Mouse (Mus musculus) layer of hippocampus, adult 9-11 months (tissue): ENCODE results near the gene Tox2.

Experiments used
- DNase-seq: peaks from one replicate; pipeline ENCODE4 v3.0.0; 2022

Gene Tox2

DNA sequence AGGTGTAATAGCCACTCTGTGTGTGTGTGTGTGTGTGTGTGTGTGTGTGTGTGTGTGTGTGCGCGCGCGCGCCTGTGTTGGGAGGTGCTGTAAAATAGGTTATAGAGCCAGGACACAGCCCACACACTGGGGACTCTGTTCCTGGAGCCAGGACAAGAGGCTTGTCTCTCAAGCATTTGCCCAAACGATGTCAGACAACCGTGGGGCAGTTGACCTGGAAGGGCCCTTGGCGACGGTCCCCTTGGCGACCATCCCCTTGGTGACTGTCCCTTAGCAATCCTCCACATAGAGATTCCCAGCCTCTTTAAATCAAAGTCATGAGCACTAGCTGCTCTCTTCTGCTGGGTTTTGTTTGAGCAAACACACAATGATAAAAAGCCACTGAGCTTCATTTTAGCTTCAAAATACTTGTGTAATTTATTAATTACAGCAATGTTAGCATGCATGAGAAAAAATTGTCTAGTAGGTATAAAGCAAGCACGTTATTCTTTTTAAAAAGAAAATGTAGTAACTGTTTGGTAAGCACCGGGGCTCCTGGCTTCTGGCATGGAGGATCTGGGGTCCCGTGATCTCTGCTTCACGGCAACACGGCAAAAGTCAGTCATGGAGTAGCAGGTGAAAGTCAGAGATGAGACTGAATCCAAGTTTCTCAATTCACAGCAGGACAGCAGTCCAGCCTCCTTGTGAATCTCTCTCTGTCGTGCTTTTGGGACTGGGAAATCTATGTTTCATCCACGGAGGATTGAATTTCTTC lies 3.0 kb downstream of the Tox2 start:
- DNase-seq, result no peak

DNA sequence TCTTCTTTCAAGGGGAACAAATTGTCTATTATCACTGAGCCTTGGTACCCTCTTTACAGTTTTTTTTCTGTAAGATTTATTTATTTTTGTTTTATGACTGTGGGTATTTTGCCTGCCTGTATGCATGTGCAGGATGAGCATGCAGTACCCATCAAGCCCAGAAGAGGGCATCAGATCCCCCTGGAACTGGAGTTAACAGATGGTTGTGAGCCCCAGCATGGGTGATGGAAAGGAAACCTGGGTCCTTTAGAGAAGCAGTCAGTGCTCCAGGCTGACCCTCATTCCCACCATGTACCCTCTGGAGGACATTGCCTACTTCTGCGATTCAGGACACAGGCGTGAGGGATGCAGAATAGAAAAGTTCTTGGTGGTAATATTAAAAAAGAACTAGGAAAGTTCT lies 4.4 kb downstream of the Tox2 start:
- DNase-seq, result no peak

DNA sequence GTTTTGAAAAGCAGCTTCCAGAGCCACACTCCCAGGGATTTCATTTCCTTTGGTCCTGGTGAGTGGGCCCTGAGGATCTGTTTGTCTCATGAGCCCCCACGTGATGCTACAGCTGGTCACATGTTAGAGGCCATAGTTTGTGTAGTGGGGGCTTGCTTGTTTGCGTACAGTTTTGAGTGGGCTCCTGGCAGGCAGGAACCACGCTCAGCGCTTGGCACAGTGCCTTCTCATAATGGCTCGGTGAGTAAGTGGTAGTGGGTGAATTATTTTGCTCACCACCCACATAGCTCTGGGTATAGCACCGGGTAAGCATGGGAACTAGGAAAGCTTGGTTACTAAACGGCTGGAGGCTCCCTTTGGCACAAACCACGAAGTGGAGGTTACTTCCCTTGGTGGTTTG lies 6.2 kb downstream of the Tox2 start:
- no peak for DNase-seq

DNA sequence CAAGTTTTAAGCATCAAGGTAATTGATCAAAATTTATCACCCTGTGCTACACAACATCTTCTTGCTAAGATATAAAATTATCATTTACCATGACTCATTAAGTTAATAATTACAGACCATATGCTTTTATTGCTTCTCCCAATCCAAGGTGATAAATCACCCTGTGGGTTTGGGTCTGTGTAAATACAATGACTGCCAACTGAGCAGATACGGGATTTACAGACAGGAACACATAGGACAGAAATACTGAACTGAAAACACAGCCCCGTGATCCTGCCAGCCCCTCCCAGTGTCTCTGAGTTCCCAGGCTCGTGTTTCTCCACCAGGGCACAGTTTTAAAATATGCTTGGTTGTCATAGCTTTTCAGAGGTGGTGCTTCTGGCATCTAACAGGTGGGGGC lies 10.2 kb downstream of the Tox2 start:
- DNase-seq, result no peak

DNA sequence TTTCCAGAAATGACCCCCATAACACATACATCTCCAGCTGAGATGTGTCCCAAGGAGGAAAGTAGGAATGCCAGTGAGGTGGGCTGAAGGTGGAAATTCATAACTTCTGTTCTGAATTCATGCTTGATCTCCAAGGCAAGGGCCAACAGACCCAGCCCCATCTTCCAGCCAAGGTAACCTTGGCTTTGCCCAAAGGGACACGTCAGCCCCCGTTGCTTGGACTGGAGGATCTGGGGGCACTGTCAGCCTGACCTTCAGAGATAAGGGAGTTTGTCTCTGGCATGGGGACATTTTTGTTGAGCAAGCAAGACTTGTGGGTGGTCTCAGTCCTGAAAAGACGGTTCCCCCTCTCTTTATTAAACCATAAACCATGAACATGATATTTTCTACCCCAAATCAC lies 15.2 kb downstream of the Tox2 start:
- no peak for DNase-seq

DNA sequence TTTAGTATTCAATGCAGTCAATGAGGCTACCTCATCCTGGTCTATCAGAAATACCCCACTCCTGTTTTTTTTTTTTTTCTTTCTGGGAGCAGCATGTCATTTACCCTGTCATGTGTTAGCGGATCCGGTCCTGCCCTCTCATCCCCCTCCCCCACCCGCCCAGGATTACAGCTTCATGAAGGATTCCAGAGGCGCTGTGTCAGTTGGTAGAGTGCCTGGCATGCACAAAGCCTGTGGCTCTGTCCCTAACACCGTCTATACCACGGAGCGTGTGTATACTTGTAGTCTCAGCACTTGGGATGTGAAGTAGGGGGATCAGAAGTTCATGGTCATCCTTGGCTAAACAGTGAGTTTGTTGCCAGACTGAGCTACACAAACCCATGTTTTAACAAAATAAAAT lies 15.6 kb downstream of the Tox2 start:
- no peak for DNase-seq

DNA sequence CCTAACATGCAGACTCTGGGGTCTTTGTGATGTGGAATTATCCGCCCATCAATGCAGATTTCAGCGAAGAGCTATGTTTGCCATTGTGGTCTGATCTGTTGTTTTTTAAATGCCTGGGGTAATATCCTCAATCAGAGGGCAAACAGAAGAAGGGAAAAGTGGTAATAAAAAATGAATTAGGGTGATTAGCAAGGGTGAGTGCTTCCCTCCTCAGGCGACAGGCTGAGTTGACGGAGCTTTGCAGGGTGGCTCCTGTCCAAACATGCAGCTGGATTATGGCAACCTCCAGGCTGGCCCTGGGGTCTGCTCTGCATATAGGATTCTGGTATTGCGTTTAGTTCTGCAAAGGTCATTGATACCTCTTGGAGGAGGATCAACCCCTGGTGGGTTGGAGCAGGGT lies 16.5 kb downstream of the Tox2 start:
- DNase-seq, result no peak

DNA sequence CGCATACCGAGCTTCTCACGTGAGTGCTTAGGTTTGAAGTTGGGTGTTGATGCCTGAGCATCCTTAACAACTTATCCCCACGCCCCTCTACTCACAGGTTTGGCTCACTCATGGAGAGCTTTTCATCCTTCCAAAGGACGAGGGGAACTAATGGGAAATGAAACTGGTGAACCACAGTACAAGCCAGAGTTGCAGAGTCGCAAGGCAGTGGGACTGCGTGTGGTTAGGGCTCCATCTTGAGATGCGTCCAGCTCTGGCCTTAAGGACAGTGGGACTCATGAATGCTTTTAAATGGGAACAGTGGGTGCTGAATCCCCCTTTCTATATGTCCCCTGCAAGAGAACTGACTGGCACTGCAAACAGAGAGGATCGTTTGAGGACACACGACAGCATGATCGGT lies 17.8 kb downstream of the Tox2 start:
- no peak for DNase-seq

DNA sequence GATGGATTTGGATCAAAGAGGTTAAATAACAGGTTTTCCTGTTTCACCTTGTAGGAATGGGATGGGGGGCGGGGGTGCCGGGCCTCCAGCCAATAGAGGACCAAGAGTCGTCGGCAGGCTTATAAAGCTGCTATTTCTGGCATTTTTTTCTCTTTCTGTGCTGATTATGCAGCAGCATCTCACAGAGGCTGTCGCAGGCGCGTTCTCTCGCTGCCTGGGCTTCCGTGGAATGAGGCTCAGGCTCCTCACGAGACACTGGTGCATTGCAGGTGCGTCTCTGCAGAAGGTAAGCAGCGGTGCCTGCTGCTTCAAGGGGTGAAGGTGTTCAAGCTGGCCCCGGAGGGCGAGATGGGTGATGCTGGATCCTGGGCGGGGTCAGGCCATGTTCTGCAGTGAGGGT lies 22.4 kb downstream of the Tox2 start:
- no peak for DNase-seq

DNA sequence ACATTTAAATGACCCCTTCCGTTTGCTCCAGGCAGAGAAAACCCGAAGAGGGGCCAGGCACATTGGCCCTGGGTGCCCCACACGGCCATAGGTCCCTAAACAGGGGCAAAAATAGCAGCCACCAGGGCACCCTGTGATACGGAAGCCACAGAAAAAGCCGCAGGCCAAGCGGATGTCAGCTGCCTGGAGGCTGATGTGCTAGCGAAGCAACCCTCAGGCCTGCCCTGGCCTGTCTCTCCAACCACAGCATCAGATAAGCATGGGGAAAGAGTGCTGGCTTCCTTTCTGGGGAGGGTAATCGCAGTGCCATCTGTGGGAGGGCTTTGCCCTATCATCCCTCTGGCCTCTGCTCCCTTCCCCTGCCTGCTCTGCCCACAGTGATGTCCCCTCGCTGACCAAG lies 26.1 kb downstream of the Tox2 start:
- DNase-seq, result peak; percentile 83

DNA sequence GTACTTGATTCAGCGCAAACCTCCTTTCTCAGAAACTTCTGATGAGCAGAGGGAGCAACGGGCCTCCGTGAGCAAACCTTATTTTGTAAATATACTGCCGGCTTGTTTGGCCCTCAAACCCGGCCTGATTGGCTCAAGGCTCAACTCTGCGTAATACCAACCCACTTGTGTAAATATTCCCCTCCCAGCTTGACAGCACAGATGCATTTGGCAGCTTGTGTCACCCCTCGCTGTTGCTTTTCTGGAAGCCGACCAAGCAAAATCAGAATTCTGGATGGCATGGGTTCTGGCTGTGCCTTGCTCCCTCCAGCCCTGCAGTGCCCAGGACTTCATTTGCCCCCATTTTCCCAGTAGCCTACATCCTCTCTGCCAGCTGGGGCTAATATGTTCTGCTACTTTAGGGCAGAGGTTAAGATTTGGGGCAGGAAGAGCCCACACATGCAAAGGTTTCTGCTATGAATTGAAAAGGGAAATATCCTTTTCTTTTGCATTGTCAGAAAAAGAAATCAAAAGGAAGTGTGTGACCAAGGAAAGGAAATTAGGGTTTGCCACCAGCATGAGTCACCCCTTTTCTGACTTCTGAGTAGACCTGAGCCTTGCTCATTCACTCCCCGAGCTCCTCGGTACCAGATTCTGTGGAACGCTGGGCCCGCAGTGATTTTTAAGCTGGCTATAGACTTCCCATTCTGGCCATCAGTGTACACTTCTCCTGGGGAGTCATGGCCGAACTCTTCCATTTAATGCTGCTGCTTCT lies 29.0 kb downstream of the Tox2 start:
- peak; percentile 29 for DNase-seq

DNA sequence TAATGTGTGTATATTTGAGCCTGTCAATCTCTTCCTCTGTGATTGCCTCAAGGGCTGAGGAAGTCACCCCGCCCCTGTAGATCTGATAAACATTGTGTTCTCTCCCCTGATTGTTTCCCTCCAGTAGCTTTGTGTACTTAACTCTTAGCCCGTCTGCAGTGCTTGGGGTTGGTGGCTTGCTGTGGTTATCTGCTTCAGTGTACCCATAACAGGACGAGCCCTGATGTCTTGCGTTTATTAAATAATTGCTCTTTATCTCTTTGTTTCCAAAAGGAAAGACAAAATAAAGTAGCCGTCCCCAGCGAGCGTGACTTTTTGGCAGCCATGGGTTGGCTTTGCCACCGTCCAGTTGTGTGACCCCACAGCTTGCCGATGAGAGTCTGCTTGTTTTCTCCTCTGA lies 30.7 kb downstream of the Tox2 start:
- DNase-seq, result no peak

DNA sequence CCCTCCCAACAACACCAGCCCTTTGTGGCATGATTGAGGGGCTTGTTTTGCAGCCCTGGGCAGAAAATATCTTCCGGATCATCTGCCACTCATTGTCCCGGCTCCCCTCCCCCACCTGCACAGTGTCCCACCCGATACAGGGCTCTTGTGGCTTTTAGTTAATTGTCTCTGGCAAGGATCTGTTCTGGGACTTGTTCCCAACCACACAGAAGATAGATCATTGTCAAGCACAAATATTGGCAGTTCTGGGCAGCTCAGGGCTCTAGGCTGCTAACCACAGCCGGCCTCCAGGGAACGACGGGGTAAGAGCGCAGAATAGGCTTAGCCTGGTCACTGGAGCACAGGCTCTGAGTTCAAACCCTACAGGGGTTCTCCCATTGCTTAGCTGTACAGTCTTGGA lies 33.1 kb downstream of the Tox2 start:
- DNase-seq, result peak; percentile 35

DNA sequence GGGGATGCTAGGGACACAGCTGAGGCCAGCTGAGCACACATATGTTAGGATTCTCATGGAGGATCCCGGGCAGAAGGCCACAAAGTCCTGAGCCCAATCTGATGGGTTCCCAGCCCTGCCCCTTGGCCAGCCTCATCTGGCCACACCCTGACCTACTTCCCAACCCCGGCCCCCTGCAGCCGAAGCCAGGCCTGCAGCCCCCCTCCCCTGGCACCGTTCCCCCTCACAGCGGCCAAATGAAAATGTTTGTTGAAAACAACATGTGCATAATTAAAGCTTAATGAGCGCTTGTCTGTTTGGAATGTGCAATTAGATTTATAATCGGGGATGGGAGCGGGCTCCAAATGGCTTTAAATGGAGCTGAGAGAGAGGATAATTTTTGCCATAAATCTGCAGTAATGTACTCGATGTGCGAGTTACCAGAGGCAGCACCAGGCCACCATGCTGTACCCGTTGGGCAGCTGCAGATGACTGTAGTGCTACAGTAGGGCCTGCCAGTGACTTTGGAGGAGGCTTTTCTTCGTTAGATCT lies 35.1 kb downstream of the Tox2 start:
- DNase-seq, result peak; percentile 23

DNA sequence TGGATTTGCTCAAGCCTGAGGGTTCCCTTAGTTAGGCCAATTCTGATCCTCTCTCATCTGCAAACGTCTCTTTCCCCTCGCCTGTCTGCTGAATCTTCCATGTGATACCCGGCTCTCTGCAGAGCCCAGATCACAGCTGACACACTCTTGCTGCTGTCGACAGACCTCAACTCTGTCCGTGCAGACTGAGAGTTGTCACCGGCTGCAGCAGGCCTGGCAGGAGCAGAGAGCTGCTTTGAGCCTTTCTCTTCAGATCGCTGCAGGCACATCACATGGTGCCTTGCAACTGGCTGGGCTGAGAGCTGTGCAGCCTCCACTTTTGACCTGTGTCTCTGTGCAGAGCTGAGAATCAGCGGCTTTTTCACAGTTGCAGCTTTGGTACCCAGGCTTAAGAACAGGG lies 37.0 kb downstream of the Tox2 start:
- no peak for DNase-seq

DNA sequence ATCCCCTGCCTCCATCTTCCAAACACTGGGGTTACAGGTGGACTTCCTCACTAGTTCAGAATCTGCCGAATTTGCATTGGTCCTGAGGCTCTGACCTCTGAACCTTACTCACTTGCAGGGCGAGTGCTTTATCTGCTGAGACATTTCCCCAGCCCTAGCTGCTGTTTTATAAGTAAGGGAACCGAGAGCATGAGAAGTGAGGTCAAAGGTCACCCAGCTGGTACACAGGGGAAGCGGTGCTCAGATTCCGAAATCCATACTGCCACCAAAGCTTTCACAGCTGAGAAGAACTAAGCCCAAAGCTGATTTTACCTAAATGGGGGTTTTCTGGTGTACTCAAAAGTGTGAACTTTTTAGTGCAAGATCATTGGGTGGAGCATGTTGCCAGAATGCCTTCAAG lies 38.9 kb downstream of the Tox2 start:
- no peak for DNase-seq

DNA sequence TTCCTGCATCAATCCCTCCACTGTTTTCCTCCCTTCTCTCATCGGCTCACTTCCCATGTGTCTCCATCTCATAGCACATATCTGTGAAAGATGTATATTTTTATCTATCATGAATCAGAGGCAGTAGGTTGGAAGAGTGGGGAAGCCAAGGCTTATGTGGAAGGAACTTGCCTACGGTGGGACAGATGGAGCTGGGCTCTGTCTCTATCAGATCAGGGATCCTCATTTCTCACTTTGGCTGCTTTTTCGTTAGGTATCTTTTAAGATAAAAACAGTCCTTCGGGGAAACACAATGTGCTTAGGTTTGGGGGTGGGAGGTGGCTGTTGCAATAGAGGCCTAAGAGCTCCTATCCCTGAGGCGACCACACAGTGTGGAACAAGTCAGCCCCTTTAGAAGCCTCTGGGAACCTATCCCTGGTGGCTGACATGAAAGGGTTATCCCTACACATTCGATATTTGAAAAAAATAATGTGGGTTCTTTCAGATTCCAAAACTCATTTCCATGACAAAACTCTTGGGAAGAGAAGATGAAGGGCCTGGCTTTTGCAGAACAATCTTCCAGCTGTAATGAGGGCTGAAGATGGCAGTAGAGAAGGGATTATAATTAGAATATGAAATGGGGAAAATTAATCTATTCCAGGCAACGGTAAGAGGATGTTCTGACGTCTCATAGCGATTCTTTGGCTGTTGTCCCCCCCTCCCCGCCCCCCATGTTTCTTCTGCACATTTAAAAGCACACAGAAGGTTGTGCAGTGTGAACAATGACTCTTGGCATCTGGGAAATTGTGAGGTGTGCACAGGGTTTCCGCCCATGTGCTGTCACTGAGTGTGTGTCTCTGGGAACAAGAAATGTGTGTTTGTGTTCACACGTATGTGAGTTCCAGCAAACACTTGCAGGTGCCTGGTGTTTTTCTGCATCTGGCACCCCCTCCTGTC lies 41.3 kb downstream of the Tox2 start:
- peak; percentile 49 for DNase-seq

DNA sequence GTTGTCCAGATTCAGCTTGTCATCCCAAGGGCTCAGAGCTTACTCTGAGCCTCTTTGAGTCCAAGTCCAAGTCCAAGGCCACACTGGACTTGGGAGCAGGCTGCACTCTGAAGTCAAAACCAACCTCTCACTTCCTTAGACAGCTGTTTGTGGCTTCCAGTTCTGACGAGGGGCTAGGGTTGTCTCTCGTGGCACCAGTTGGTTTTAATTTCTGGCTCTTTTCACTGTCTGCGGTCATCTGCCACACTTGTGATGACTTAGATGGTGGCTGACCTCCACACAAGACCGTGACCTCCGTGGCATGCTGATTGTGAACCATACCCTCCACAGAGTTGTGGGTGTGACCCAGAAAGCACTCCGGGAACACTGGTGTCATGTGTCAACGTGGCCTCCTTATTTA lies 46.0 kb downstream of the Tox2 start:
- no peak for DNase-seq

DNA sequence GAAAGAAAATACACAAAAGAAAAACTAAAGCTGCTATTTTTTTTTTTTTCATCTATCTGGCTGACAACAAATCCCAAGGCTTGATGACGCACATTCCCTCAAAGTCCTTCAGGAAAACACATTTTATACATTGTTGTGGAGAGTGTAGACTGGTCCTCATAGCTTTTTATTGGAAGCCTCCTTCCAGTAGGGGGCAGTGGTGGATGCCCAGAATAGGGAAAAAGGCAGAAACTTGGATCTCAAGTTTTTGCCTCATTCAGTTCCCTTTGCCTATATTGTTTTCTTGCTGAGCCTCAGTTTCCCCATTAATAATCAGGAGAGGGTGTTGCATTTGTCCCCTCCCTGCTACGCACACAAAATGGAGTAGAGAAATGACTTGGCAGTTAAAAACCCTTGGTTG lies 49.7 kb downstream of the Tox2 start:
- no peak for DNase-seq

DNA sequence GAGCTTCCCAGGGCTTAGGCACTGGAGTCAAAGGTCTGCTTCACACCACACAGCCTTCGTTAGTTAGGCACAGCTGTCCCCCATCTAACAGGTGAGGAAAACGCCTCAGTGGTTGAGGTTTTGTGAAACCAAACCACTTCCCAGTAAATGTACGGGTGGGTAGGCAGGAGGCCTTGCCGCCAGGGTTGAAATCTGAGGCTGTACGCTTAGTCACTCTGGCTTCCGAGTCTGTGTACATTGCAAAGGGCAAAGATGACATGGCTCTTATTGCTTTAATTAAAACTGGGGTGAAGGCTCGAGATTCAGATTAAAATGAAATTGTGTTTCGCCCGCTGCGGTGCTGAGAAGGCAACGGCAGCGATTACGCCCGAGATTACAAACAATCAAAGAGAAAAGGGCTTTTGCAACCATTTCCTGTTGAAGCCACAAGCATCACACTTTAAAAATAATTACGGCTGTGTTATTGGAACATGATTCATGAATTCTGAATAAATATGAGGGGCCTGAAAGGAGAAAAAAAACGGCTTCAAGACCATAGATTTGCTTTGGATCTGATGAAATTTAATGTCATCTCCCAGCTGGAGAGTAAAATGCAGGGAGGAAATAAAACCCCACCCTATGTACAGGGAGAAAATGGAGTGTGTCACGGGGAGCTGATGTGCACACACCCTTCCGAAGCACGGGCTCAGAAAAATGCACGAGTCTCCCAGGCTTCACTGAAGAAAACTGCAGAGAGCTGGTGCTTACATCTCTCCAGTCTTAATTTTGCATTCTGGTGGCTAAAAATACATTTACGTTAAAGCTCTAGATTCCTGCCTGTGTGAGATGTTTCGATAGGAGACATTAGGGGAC lies 50.5 kb downstream of the Tox2 start:
- DNase-seq, result no peak

DNA sequence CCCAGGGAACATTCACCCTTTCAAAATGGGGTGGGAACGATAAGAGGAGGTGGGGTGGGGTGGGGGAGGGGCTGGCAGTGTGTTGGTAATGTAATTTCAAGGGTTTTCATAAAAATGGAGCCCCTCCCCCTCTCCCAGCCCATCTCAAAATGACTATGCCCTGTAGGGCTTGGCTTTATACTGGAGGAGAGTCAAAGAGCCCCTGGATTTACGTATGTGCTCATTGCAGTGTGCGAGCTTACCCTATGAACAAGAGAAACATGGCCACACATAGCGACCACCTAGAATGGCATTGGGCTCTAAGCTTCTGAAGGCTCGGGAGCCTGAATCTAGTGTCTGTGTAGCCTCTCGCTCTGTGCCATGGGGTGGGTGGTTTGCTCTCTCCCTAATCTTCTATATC lies 51.3 kb downstream of the Tox2 start:
- DNase-seq, result no peak

DNA sequence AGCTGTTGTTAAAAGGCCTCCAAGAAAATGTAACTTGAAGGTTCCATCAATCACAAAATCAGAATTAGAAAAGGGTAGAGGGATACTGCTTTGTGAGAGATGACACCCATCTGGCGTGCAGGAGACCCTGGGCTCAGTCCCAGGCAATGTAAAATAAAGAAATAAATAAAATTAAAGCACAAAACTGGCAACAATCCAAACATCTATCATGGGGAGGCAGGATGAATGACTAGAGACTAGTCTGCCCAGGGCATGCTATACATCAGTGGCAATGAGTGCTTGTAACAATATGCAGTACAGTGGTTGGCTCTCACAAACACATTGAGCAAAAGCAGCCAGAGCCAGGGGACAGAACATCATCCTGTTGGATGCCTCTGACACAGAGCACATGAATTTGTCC lies 53.8 kb downstream of the Tox2 start:
- no peak for DNase-seq
